In the genomic region with DNA sequence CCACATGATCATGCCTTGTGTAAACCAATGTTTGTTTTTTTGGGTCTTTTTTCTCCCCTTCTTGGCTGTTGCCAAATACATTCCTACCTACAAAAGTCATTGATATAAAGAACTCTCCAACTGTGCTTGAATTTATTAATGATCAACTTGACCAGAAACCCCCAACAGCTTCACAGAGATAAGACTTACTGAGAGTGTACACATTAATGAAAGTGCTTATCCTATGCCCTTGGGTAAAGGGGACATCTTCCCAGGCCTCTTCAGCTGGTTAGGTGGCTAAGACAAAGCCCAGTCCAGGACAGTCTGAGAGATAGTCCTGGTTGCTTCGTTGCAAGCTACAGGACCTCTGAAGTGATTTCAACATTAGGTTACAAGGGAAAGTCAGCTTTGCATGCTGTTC, we compare ENCODE assay signal across 24 mouse cellular contexts. TPM values are rescaled to one million over a fixed set of nuclear protein-coding genes. Genes with fewer than 3 reads are reported as not detected.
DNase-seq lines count a peak whose midpoint lies in the region; ATAC-seq lines count a peak whose summit lies in the region.
"Had no signal": no experiment of that assay in that cellular context is flagged by ENCODE, and none has a peak within 500 bp of the region (broad histone marks: within the 10 kb centered on the region; RNA-seq: fewer than 3 reads in every experiment).

No protein-coding gene starts in this region.

- no peaks in the 10 kb centered on the region for H3K36me3 ChIP-seq in kidney, embryonic 16.5 days (ENCODE audit: insufficient read depth, low read length)
- no peaks in the 10 kb centered on the region for H3K36me3 ChIP-seq in liver, embryonic 16.5 days (ENCODE audit: control insufficient read depth, insufficient read depth)
- H3K36me3 ChIP-seq in liver, embryonic 11.5 days (ENCODE audit: control insufficient read depth, insufficient read depth, low read length): no peaks in the 10 kb centered on the region
- H3K36me3 ChIP-seq: embryonic facial prominence, embryonic 10.5 days; embryonic facial prominence, embryonic 12.5 days; forebrain, embryonic 15.5 days; G1E had no signal

- WGBS in kidney, embryonic 16.5 days: 88% methylated on average over 1 of the region's 1 CpGs
- WGBS in liver, embryonic 16.5 days (ENCODE audit: insufficient replicate concordance): 53% methylated on average over 1 of the region's 1 CpGs
- WGBS in liver, embryonic 11.5 days: 71% methylated on average over 1 of the region's 1 CpGs

- H3K4me2 ChIP-seq in kidney, embryonic 16.5 days (replicated peaks; ENCODE audit: low read depth, low read length): no peak overlapping the region
- H3K4me2 ChIP-seq in liver, embryonic 16.5 days (ENCODE audit: low read depth, low read length): no peak overlapping the region
- no peak overlapping the region for H3K4me2 ChIP-seq in liver, embryonic 11.5 days
- H3K4me2 ChIP-seq: embryonic facial prominence, embryonic 12.5 days; forebrain, embryonic 13.5 days; forebrain, embryonic 15.5 days had no signal

- peaks cover 48% of the 10 kb centered on the region for H3K4me1 ChIP-seq in kidney, embryonic 16.5 days (ENCODE audit: insufficient read depth, low read length)
- H3K4me1 ChIP-seq in liver, embryonic 16.5 days (ENCODE audit: control insufficient read depth, low read depth, low read length): no peaks in the 10 kb centered on the region; the same call in 1 of the 2 replicates
- H3K4me1 ChIP-seq in liver, embryonic 11.5 days (replicated peaks; ENCODE audit: control insufficient read depth, insufficient read depth, low read length): no peaks in the 10 kb centered on the region
- H3K4me1 ChIP-seq: embryonic facial prominence, embryonic 10.5 days; forebrain, embryonic 15.5 days had no signal

- H3K9ac ChIP-seq in kidney, embryonic 16.5 days (replicated peaks; ENCODE audit: low read length): no peak overlapping the region
- H3K9ac ChIP-seq in liver, embryonic 16.5 days (ENCODE audit: low read depth, low read length): no peak overlapping the region
- no peak overlapping the region for H3K9ac ChIP-seq in liver, embryonic 11.5 days (ENCODE audit: low read depth, low read length)
- H3K9ac ChIP-seq: embryonic facial prominence, embryonic 12.5 days; forebrain, embryonic 13.5 days; forebrain, embryonic 15.5 days had no signal

- DNase-seq in heart, adult 11 months: peak; percentile 27
- no peak for DNase-seq in heart, postnatal 14 days
- DNase-seq in kidney, adult 18-20 months: no peak
- no peak for DNase-seq in liver, embryonic 11.5 days (ENCODE audit: low spot score)
- DNase-seq: adrenal gland, adult 8-10 months; adrenal gland, postnatal 14 days; adrenal gland, postnatal 36 days; B cell, adult 2 months; cerebellum, adult 11-12 months; cerebellum, adult 2 months; cerebellum, adult 9-10 months; cerebellum, postnatal 10 days; cerebellum, postnatal 25 days had no signal

- no peaks in the 10 kb centered on the region for H3K27me3 ChIP-seq in kidney, embryonic 16.5 days (ENCODE audit: insufficient read depth, low read length)
- 0 out of 2 replicates have a peak, but pooled peaks cover under 1% of the 10 kb centered on the region for H3K27me3 ChIP-seq in liver, embryonic 16.5 days (ENCODE audit: control insufficient read depth, insufficient read depth, low read depth, low read length)
- no peaks in the 10 kb centered on the region for H3K27me3 ChIP-seq in liver, embryonic 11.5 days (replicated peaks; ENCODE audit: control insufficient read depth, insufficient read depth, low read length)
- H3K27me3 ChIP-seq: CH12.LX; embryonic facial prominence, embryonic 12.5 days; forebrain, embryonic 13.5 days; forebrain, embryonic 15.5 days; Patski had no signal

- H3K4me3 ChIP-seq in kidney, embryonic 16.5 days (ENCODE audit: low read length): no peak overlapping the region
- H3K4me3 ChIP-seq in liver, embryonic 16.5 days (ENCODE audit: low read depth, low read length): no peak overlapping the region
- H3K4me3 ChIP-seq in liver, embryonic 11.5 days (ENCODE audit: low read depth, low read length): no peak overlapping the region
- H3K4me3 ChIP-seq: embryonic facial prominence, embryonic 10.5 days; embryonic facial prominence, embryonic 12.5 days; forebrain, embryonic 13.5 days; forebrain, embryonic 15.5 days had no signal

- intact Hi-C loops in heart, postnatal 14 days (cut with DNase I): no loop called here

- peak; percentile 67; the same call in 1 of the 2 replicates for ATAC-seq in kidney, embryonic 16.5 days (ENCODE audit: low FRiP score, low TSS enrichment)
- ATAC-seq in liver, embryonic 16.5 days (ENCODE audit: low read depth): peak; percentile 24; the same call in 1 of the 2 replicates
- ATAC-seq in liver, embryonic 11.5 days (replicated peaks; ENCODE audit: low FRiP score): no peak
- ATAC-seq: activated CD4-positive, CD25-positive, alpha-beta regulatory T cell, adult 4 months; CD4-positive, CD25-positive, alpha-beta regulatory T cell, adult 4 months; forebrain, embryonic 13.5 days; forebrain, embryonic 15.5 days; Patski had no signal

- 0 out of 2 replicates have a peak, but pooled peaks cover 3% of the 10 kb centered on the region for H3K9me3 ChIP-seq in kidney, embryonic 16.5 days (ENCODE audit: low read length)
- H3K9me3 ChIP-seq in liver, embryonic 16.5 days (replicated peaks; ENCODE audit: control insufficient read depth, low read length): no peaks in the 10 kb centered on the region
- no peaks in the 10 kb centered on the region for H3K9me3 ChIP-seq in liver, embryonic 11.5 days (ENCODE audit: control insufficient read depth, low read length)
- H3K9me3 ChIP-seq: embryonic facial prominence, embryonic 10.5 days; embryonic facial prominence, embryonic 12.5 days; forebrain, embryonic 13.5 days; forebrain, embryonic 15.5 days had no signal

- peak overlapping the region; percentile 47 for H3K27ac ChIP-seq in kidney, embryonic 16.5 days (ENCODE audit: low read length)
- no peak overlapping the region for H3K27ac ChIP-seq in liver, embryonic 16.5 days (ENCODE audit: low read length)
- no peak overlapping the region for H3K27ac ChIP-seq in liver, embryonic 11.5 days (ENCODE audit: low read depth, low read length)
- H3K27ac ChIP-seq: embryonic facial prominence, embryonic 10.5 days; embryonic facial prominence, embryonic 12.5 days; forebrain, embryonic 13.5 days; forebrain, embryonic 15.5 days had no signal

RNA-seq across cellular contexts. Expression of a gene that starts 6.4 kb away (rescaled TPM):
- 10 to 100 TPM; 22.1 to 27.9 TPM for total RNA-seq in heart, postnatal 14 days (2021)
- polyA plus RNA-seq in kidney, embryonic 16.5 days (2015; fragmentation: Nextera tagmentation; extraction: Ambion mirVana): 44.7 and 48.0 TPM in 2 replicates
- polyA plus RNA-seq in liver, embryonic 16.5 days (2015; fragmentation: Nextera tagmentation; extraction: Ambion mirVana): 3.0 and 3.5 TPM in 2 replicates
- 8.9 and 9.7 TPM in 2 replicates for polyA plus RNA-seq in liver, embryonic 11.5 days (2014; fragmentation: Nextera tagmentation; extraction: Ambion mirVana)
- total RNA-seq: CH12.LX had no signal
- polyA plus RNA-seq: G1E had no signal
